Mouse (Mus musculus) myocyte (in vitro differentiated cells): ENCODE data around the gene Kcnk1.

Source experiments
- CEBPB ChIP-seq: IDR thresholded peaks from 2 replicates; pipeline ENCODE4 v1.6.1; 2011; ENCODE audit warnings: mild to moderate bottlenecking, moderate library complexity; ENCODE audit not compliant: poor library complexity, insufficient read depth, severe bottlenecking
- E2F4 ChIP-seq: IDR thresholded peaks from one replicate; pipeline ENCODE4 v1.6.1; 2011; ENCODE audit warnings: mild to moderate bottlenecking, control low read depth, moderate library complexity; ENCODE audit not compliant: insufficient read depth
- MAX ChIP-seq: IDR thresholded peaks from one replicate; pipeline ENCODE4 v1.6.1; 2011; ENCODE audit warnings: low read depth, mild to moderate bottlenecking, control low read depth
- MYOD1 ChIP-seq, 3 experiments: IDR thresholded peaks; one replicate each; pipeline ENCODE4 v1.6.1; 2011; ENCODE audit warnings: control low read depth in 2 of 3, low read depth in 2 of 3, mild to moderate bottlenecking in 2 of 3, moderate library complexity in 1 of 3; ENCODE audit not compliant: insufficient read length in 2 of 3, control insufficient read depth in 1 of 3
- MYOG ChIP-seq, 3 experiments: IDR thresholded peaks; one replicate each; pipeline ENCODE4 v1.6.1; 2011; ENCODE audit warnings: control low read depth in 2 of 3, low read depth in 2 of 3, mild to moderate bottlenecking in 2 of 3; ENCODE audit not compliant: insufficient read length in 2 of 3, control insufficient read depth in 1 of 3, insufficient read depth in 1 of 3
- POLR2A ChIP-seq: IDR thresholded peaks from one replicate; pipeline ENCODE4 v1.6.1; 2011; ENCODE audit warnings: low read depth, mild to moderate bottlenecking, control low read depth, moderate library complexity; ENCODE audit not compliant: insufficient read length
- POLR2AphosphoS2 ChIP-seq: IDR thresholded peaks from one replicate; pipeline ENCODE4 v1.6.1; 2011; ENCODE audit warnings: low read depth, control low read depth; ENCODE audit not compliant: insufficient read length
- REST ChIP-seq: IDR thresholded peaks from one replicate; pipeline ENCODE4 v1.6.1; 2011; ENCODE audit warnings: mild to moderate bottlenecking, control low read depth, moderate library complexity; ENCODE audit not compliant: insufficient read depth, insufficient read length
- TCF12 ChIP-seq: IDR thresholded peaks from one replicate; pipeline ENCODE4 v1.6.1; 2011; ENCODE audit warnings: mild to moderate bottlenecking, control low read depth; ENCODE audit not compliant: poor library complexity, insufficient read depth, severe bottlenecking
- USF1 ChIP-seq: IDR thresholded peaks from one replicate; pipeline ENCODE4 v1.6.1; 2011; ENCODE audit warnings: low read depth, mild to moderate bottlenecking, control low read depth, moderate library complexity

- TF ChIP-seq USF1 (no peak), E2F4 (no peak), MAX (no peak), TCF12 (no peak), POLR2A (no peak), MYOD1 (IDR thresholded peaks at IDR 0.05; ENCODE audit: control insufficient read depth in 1 of 3, insufficient read length in 2 of 3, low read depth in 2 of 3) (no peak), MYOG (IDR thresholded peaks at IDR 0.05; ENCODE audit: control insufficient read depth in 1 of 3, insufficient read depth in 1 of 3, insufficient read length in 2 of 3, low read depth in 2 of 3) (no peak), POLR2AphosphoS2 (no peak), REST (no peak), CEBPB (no peak)
Observed at GRCm38 (mm10) chr8:126008945-126009344, 14.0 kb downstream of the Kcnk1 start.
